Mouse (Mus musculus) activated CD4-positive, CD25-positive, alpha-beta regulatory T cell, adult 4 months (primary cell): Measurements from ENCODE around the gene Nol6. TPM values are rescaled to one million over a fixed set of nuclear protein-coding genes. Genes with fewer than 3 reads are reported as not detected.

Experiments
- ATAC-seq: one replicate; pipeline ENCODE4 v1.8.0; 2017
- polyA plus RNA-seq, 2 experiments: library from polyadenylated mRNA; unstranded; fragments of 100-300 nt; shearing (Covaris generic); gene quantifications; one replicate each; pipeline ENCODE4 v1.2.1; 2017

Gene Nol6
- 10 to 100 TPM; 11.8 to 19.0 TPM for polyA plus RNA-seq

GRCm38 (mm10) chr4:41124180-41124951, at the start of gene Nol6:
Nol6 (minus strand) TSS chr4:41124455.
- peak; percentile 100 for ATAC-seq

GRCm38 (mm10) chr4:41170970-41171369, 46.7 kb upstream of the Nol6 start:
- ATAC-seq, result no peak

- no peak for ATAC-seq
These were observed 41.6 kb upstream of the Nol6 start for GRCm38 (mm10) chr4:41165693-41166475.

GRCm38 (mm10) chr4:41164974-41165373, 40.7 kb upstream of the Nol6 start:
- no peak for ATAC-seq

- ATAC-seq, result no peak
These were observed 37.0 kb upstream of the Nol6 start for GRCm38 (mm10) chr4:41161232-41161631.

- ATAC-seq, result no peak
These were observed 34.0 kb upstream of the Nol6 start for GRCm38 (mm10) chr4:41158251-41158650.

GRCm38 (mm10) chr4:41156961-41157360, 32.7 kb upstream of the Nol6 start:
- ATAC-seq, result no peak

- no peak for ATAC-seq
These were observed 28.9 kb upstream of the Nol6 start for GRCm38 (mm10) chr4:41153146-41153545.

- no peak for ATAC-seq
These were observed 26.9 kb upstream of the Nol6 start for GRCm38 (mm10) chr4:41151186-41151585.

- no peak for ATAC-seq
These were observed 25.6 kb upstream of the Nol6 start for GRCm38 (mm10) chr4:41149891-41150290.

- ATAC-seq, result no peak
These were observed 18.3 kb upstream of the Nol6 start for GRCm38 (mm10) chr4:41142601-41143000.

- no peak for ATAC-seq
These were observed 16.1 kb upstream of the Nol6 start for GRCm38 (mm10) chr4:41140174-41140875.

- no peak for ATAC-seq
These were observed 12.6 kb upstream of the Nol6 start for GRCm38 (mm10) chr4:41136811-41137210.

- ATAC-seq, result no peak
These were observed 12.2 kb upstream of the Nol6 start for GRCm38 (mm10) chr4:41136454-41136805.

GRCm38 (mm10) chr4:41135711-41136453, 11.6 kb upstream of the Nol6 start, which contains the start of gene Ube2r2:
Ube2r2 (plus strand) TSS chr4:41135743.
- ATAC-seq, result peak; percentile 44

- ATAC-seq, result peak; percentile 60
These were observed 10.9 kb upstream of the Nol6 start for GRCm38 (mm10) chr4:41134935-41135710.

GRCm38 (mm10) chr4:41133529-41134291, 9.5 kb upstream of the Nol6 start:
- ATAC-seq, result no peak

GRCm38 (mm10) chr4:41132471-41132870, 8.2 kb upstream of the Nol6 start:
- ATAC-seq, result no peak

- no peak for ATAC-seq
These were observed 5.6 kb upstream of the Nol6 start for GRCm38 (mm10) chr4:41129836-41130235.

GRCm38 (mm10) chr4:41129406-41129805, 5.2 kb upstream of the Nol6 start:
- ATAC-seq, result peak; percentile 86
